35 mouse cellular contexts compared by ENCODE assay signal in genomic region chr3:145083081-145083480, GRCm38 (mm10). TPM values are rescaled to one million over a fixed set of nuclear protein-coding genes. Genes with fewer than 3 reads are reported as not detected.
"Had no signal": no experiment of that assay in that cellular context is flagged by ENCODE, and none has a peak within 500 bp of the region (broad histone marks: within the 10 kb centered on the region; RNA-seq: fewer than 3 reads in every experiment).

No protein-coding gene starts in this region.

- H3K4me3 ChIP-seq: gastrocnemius, adult 2 months; heart, embryonic 10.5 days; heart, embryonic 12.5 days; hindbrain, embryonic 10.5 days; hindbrain, embryonic 12.5 days; left cerebral cortex, adult 2 months; limb, embryonic 13.5 days; limb, embryonic 15.5 days; liver, embryonic 12.5 days had no signal

- H3K36me3 ChIP-seq: heart, embryonic 10.5 days; heart, embryonic 12.5 days; hindbrain, embryonic 10.5 days; hindbrain, embryonic 12.5 days; limb, embryonic 13.5 days; limb, embryonic 15.5 days; liver, embryonic 12.5 days had no signal

- H3K4me2 ChIP-seq: heart, embryonic 12.5 days; hindbrain, embryonic 12.5 days; hindbrain, embryonic 14.5 days; limb, embryonic 13.5 days; limb, embryonic 15.5 days; liver, embryonic 12.5 days had no signal

- ATAC-seq: hindbrain, embryonic 16.5 days; inflammation-experienced regulatory T-cells, adult 6 months; liver, embryonic 12.5 days had no signal

- H3K9ac ChIP-seq: heart, embryonic 12.5 days; hindbrain, embryonic 12.5 days; hindbrain, embryonic 14.5 days; limb, embryonic 13.5 days; limb, embryonic 15.5 days; liver, embryonic 12.5 days had no signal

- H3K27ac ChIP-seq: gastrocnemius, adult 2 months; heart, embryonic 10.5 days; hindbrain, embryonic 10.5 days; hindbrain, embryonic 12.5 days; hindbrain, embryonic 14.5 days; left cerebral cortex, adult 2 months; limb, embryonic 13.5 days; limb, embryonic 15.5 days; liver, embryonic 12.5 days had no signal

- H3K27me3 ChIP-seq: heart, embryonic 12.5 days; hindbrain, embryonic 12.5 days; limb, embryonic 13.5 days; limb, embryonic 15.5 days; liver, embryonic 12.5 days had no signal

- H3K4me1 ChIP-seq: heart, embryonic 10.5 days; heart, embryonic 12.5 days; hindbrain, embryonic 10.5 days; hindbrain, embryonic 12.5 days; limb, embryonic 13.5 days; limb, embryonic 15.5 days; liver, embryonic 12.5 days had no signal

- H3K9me3 ChIP-seq: heart, embryonic 10.5 days; hindbrain, embryonic 10.5 days; hindbrain, embryonic 12.5 days; limb, embryonic 13.5 days; limb, embryonic 15.5 days; liver, embryonic 12.5 days had no signal

- DNase-seq: gastrocnemius, adult 2 months; gastrocnemius, postnatal 10 days; gastrocnemius, postnatal 25 days; heart, adult 18-20 months; heart, postnatal 10 days; heart, postnatal 4 days; kidney, adult 11 months; kidney, adult 2 months; kidney, postnatal 10 days; kidney, postnatal 25 days; kidney, postnatal 4 days; layer of hippocampus, adult 9-11 months; layer of hippocampus, postnatal 36 days; left cerebral cortex, postnatal 4 days had no signal

RNA-seq across cellular contexts. Expression of gene Clca2, which starts 16.2 kb away (rescaled TPM):
- total RNA-seq: granulocyte monocyte progenitor cell, adult 5-6 weeks; layer of hippocampus, adult 18-20 months; layer of hippocampus, adult 8-10 months; layer of hippocampus, postnatal 36 days; left cerebral cortex, adult 2 months; left cerebral cortex, postnatal 14 days; left cerebral cortex, postnatal 4 days; liver, adult 2 months had no signal
- polyA plus RNA-seq: frontal cortex, adult 2 months; hindbrain, embryonic 16.5 days; inflammation-experienced regulatory T-cells, adult 6 months; liver, adult 2 months; liver, embryonic 12.5 days had no signal

RNA-seq across cellular contexts. Expression of gene Clca1, which starts 50.5 kb away (rescaled TPM):
- total RNA-seq: gastrocnemius, adult 2 months; gastrocnemius, postnatal 10 days; gastrocnemius, postnatal 25 days; gastrocnemius, postnatal 4 days; granulocyte monocyte progenitor cell, adult 5-6 weeks; heart, adult 18-20 months; heart, adult 8-10 months; heart, postnatal 10 days; heart, postnatal 25 days; heart, postnatal 4 days; layer of hippocampus, adult 8-10 months; layer of hippocampus, postnatal 14 days; layer of hippocampus, postnatal 36 days; left cerebral cortex, adult 2 months; left cerebral cortex, postnatal 14 days; left cerebral cortex, postnatal 4 days; liver, adult 2 months had no signal
- polyA plus RNA-seq: frontal cortex, adult 2 months; heart, embryonic 12.5 days; hindbrain, embryonic 10.5 days; hindbrain, embryonic 12.5 days; hindbrain, embryonic 14.5 days; hindbrain, embryonic 16.5 days; inflammation-experienced regulatory T-cells, adult 6 months had no signal
